Mouse (Mus musculus) T-helper 17 cell (primary cell): ENCODE results near the gene Rnf213.

Source experiments
- in situ Hi-C, 2 experiments: fragments of 300-600 bp; cut with MboI, MseI; formaldehyde crosslinking; loops; 1 replicate in 1 of 2; 2 replicates in 1 of 2; pipeline ENCODE4 v1.15.1; 2025; ENCODE audit warnings: high pct_unique_total_duplicates in 2 of 2

The Rnf213 gene

GRCm38 (mm10) chr11:119392800-119393482 lies at the start of gene Rnf213:
Gene Rnf213, plus strand, starts transcription at chr11:119393100.
- in situ Hi-C loops = no loop called here

- in situ Hi-C loops = no loop called here
These were observed 48.7 kb upstream of the Rnf213 start for GRCm38 (mm10) chr11:119344178-119344577.

- in situ Hi-C loops = no loop called here
These were observed 48.0 kb upstream of the Rnf213 start for GRCm38 (mm10) chr11:119344865-119345264.

- in situ Hi-C loops = no loop called here
These were observed 45.8 kb upstream of the Rnf213 start for GRCm38 (mm10) chr11:119347125-119347524.

- in situ Hi-C loops = no loop called here
These were observed 40.8 kb upstream of the Rnf213 start for GRCm38 (mm10) chr11:119352113-119352512.

- in situ Hi-C loops = no loop called here
These were observed 39.0 kb upstream of the Rnf213 start for GRCm38 (mm10) chr11:119353946-119354345.

- in situ Hi-C loops = no loop called here
These were observed 38.0 kb upstream of the Rnf213 start for GRCm38 (mm10) chr11:119354798-119355442.

- in situ Hi-C loops = no loop called here
These were observed 37.2 kb upstream of the Rnf213 start, which contains the start of the genes Sgsh and Slc26a11 for GRCm38 (mm10) chr11:119355443-119356385. Gene Sgsh, minus strand, starts transcription at chr11:119355536. Gene Slc26a11, plus strand, starts transcription at chr11:119355557.

- in situ Hi-C loops = no loop called here
These were observed 33.8 kb upstream of the Rnf213 start for GRCm38 (mm10) chr11:119359089-119359488.

- in situ Hi-C loops = no loop called here
These were observed 29.9 kb upstream of the Rnf213 start for GRCm38 (mm10) chr11:119362769-119363533.

GRCm38 (mm10) chr11:119363534-119364145 lies 29.3 kb upstream of the Rnf213 start:
- in situ Hi-C loops = no loop called here

GRCm38 (mm10) chr11:119375425-119375824 lies 17.5 kb upstream of the Rnf213 start:
- in situ Hi-C loops = no loop called here

- in situ Hi-C loops = no loop called here
These were observed 15.6 kb upstream of the Rnf213 start for GRCm38 (mm10) chr11:119377326-119377725.

GRCm38 (mm10) chr11:119378551-119378950 lies 14.3 kb upstream of the Rnf213 start:
- in situ Hi-C loops = no loop called here

- in situ Hi-C loops = no loop called here
These were observed 11.1 kb upstream of the Rnf213 start for GRCm38 (mm10) chr11:119381631-119382337.

GRCm38 (mm10) chr11:119382338-119382850 lies 10.5 kb upstream of the Rnf213 start:
- in situ Hi-C loops = no loop called here

GRCm38 (mm10) chr11:119384904-119385303 lies 8.0 kb upstream of the Rnf213 start:
- in situ Hi-C loops = loop anchor here in 1 of 2 experiments (5.0 kb wide), 1 partner anchor 63 kb away; no protein-coding TSS in a partner anchor

GRCm38 (mm10) chr11:119386306-119386705 lies 6.6 kb upstream of the Rnf213 start:
- in situ Hi-C loops = loop anchor here in 1 of 2 experiments (5.0 kb wide), 1 partner anchor 64 kb away; no protein-coding TSS in a partner anchor

GRCm38 (mm10) chr11:119387273-119387672 lies 5.6 kb upstream of the Rnf213 start:
- in situ Hi-C loops = loop anchor here in 1 of 2 experiments (5.0 kb wide), 1 partner anchor 65 kb away; no protein-coding TSS in a partner anchor
